Mouse (Mus musculus) activated CD4-positive, CD25-positive, alpha-beta regulatory T cell, adult 4 months (primary cell): Measurements from ENCODE around the gene Fam205a4. TPM values are rescaled to one million over a fixed set of nuclear protein-coding genes. Genes with fewer than 3 reads are reported as not detected.
"Not testable (repeated sequence)": the region's sequence is repeated elsewhere in the genome, so short reads cannot be mapped to it uniquely, and the experiment has no call there.

ENCODE experiments used
- ATAC-seq: one replicate; pipeline ENCODE4 v1.8.0; 2017
- polyA plus RNA-seq, 2 experiments: library from polyadenylated mRNA; unstranded; fragments of 100-300 nt; shearing (Covaris generic); gene quantifications; one replicate each; pipeline ENCODE4 v1.2.1; 2017

Gene Fam205a4
- polyA plus RNA-seq, result under 1 TPM in 1 of 2 experiments, not detected in 1; 0.08 TPM

DNA sequence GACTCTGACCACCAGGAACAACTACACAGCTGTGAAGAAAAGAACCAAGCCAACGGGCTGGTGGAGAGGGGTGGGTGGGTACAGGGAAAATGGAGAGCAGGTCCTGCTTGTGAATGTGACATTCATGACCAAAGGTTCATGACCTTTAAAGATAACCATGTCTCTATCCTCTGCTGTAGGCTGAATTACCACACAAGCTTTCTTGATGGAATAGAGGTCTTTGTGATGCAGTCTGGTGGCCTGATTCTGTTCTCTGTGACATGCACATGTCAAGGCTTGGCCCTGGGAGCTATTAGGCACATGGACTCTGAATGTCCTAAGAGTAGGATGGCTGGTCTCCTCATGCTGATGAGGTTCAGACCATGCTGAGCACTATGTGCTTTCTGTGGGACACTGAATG, at the start of gene Fam205a4:
Fam205a4 (plus strand) TSS at position 301 of the 400 bp plus-strand sequence.
- ATAC-seq, result not testable (repeated sequence)

DNA sequence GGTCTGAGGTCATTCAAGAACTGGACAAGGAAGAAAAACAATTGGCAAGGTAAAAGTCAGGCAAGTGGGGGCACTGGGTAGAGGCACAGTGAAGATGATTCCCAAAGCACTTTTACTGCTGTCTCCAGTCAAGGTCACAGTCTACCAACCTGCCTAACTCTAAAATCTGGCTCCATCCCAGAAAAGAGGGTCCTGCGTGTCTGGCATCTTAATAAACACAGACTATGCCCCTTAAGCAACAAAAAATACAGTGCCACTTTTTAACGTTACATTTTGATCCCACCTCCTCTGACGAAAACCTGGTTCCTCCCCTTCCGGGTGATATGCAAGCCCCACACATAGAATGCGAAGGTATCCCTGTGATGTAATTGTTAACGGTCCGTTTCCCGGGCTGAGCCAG, 24.6 kb upstream of the Fam205a4 start, which contains the start of gene Gm20878:
Gm20878 (plus strand) TSS at position 301 of the 400 bp plus-strand sequence.
- ATAC-seq, result not testable (repeated sequence)

Other genes with a start within 250 kb of the Fam205a4 start
- 100 to 1,000 TPM; 107 to 114 TPM for gene Dctn3, start 242.9 kb upstream of the Fam205a4 start, polyA plus RNA-seq
- gene Arid3c, start 234.9 kb upstream of the Fam205a4 start, polyA plus RNA-seq, result not detected
- 10 to 100 TPM; 68.4 to 76.4 TPM for gene Galt, start 210.8 kb upstream of the Fam205a4 start, polyA plus RNA-seq
- gene Sigmar1, start 209.9 kb upstream of the Fam205a4 start, polyA plus RNA-seq, result 10 to 100 TPM; 35.9 to 40.3 TPM
- gene Ccl27a, start 191.8 kb upstream of the Fam205a4 start, polyA plus RNA-seq, result 10 to 100 TPM in 1 of 2 experiments, 1 to 10 TPM in 1; 8.6 to 10.1 TPM
- gene Gm21541, start 62.4 kb upstream of the Fam205a4 start, polyA plus RNA-seq, result not detected
- 1 to 10 TPM in 1 of 2 experiments, not detected in 1; 2.1 TPM for gene Gm20878, start 24.5 kb upstream of the Fam205a4 start, polyA plus RNA-seq
- not detected for gene Gm21093, start 68.7 kb downstream of the Fam205a4 start, polyA plus RNA-seq
- not detected for gene Gm3893, start 125.1 kb downstream of the Fam205a4 start, polyA plus RNA-seq
- under 1 TPM in 1 of 2 experiments, not detected in 1; 0.41 TPM for gene Gm13304, start 148.8 kb downstream of the Fam205a4 start, polyA plus RNA-seq
- gene Gm13306, start 187.4 kb downstream of the Fam205a4 start, polyA plus RNA-seq, result not detected
- gene Gm13305, start 202.5 kb downstream of the Fam205a4 start, polyA plus RNA-seq, result not detected